Mouse (Mus musculus): ENCODE measurements around the gene Tmem259. TPM values are rescaled to one million over a fixed set of nuclear protein-coding genes. Genes with fewer than 3 reads are reported as not detected.

The Tmem259 gene
- total RNA-seq, 1 experiment from 2014 or later: 49.0 TPM

GRCm38 (mm10) chr10:79929967-79930825 is 53.9 kb downstream of the Tmem259 start:
- no peak for ATAC-seq (replicated peaks; ENCODE audit: insufficient number of reproducible peaks, low FRiP score, low TSS enrichment, poor library complexity, severe bottlenecking)

DNA sequence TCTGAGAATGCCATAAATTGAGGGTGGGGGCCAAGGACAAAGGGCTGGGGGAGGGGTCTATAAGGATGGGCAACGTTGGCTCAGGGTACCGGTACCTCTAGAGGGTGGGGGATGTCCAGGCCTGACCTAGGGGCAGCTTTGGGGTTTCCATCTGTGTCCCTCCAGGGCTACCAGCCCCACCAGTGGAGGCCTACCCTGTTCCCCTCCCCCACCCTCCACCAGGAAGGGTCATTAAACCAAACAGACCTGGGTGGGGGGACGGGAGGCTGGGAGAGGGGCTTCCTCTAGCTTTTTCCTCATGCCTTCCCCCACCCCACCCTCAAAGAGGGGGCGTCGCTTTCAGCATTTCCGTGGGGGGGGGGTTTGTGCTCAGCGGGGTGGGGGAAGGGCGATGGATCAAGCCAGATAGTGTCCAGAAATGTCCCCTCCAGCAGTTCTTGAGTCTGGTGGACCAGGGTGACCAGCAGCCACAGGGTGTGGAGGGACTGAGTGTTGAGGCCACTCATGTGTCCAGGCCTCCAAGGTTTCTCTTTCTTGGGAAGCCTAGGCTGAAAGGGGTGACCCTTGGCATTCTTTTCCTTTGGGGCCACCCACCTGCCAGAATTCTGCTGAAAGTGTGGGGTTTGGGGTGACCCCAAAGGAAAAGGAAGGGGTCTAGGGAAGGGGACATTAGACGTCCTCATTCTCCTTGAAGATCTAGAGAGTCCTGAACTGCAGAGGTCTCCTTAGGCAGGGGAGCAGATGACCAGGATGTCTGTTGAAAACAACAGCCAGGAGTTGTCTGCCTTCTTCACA is 55.0 kb downstream of the Tmem259 start:
- ATAC-seq (replicated peaks; ENCODE audit: insufficient number of reproducible peaks, low FRiP score, low TSS enrichment, poor library complexity, severe bottlenecking): no peak

DNA sequence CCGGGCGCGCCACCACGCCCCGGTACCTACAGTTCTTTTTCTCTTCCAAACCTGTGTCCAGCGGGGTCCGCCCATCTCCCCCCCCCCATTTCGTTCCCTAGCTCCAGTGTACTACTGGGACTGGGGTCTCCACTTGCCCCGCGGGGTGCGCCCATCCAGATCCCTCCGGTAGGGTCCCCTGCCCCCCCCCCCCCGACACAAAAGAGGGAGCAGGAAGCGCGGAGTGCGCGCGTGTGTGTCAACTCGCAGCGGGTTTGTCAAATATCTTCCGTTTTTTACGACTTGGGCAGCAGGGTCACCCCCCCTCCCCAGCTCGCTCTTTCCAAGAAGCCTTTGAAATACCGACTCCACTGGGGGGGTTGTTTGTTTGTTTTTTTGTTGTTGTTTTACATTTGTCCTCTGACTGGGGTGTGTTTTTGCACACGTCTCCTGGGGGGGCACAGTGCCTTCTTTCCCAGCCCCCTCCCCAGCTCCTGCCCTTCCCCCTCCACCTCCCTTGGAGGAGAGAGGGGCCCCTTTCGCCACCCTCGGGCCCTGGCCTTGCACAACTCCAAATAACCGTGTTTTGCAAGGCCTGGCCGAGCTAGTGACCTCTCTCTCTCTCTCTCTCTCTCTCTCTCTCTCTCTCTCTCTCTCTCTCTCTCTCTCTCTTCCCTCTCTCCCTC is 56.0 kb downstream of the Tmem259 start:
- peak; percentile 33; the same call in 1 of the 2 replicates for ATAC-seq (replicated peaks; ENCODE audit: insufficient number of reproducible peaks, low FRiP score, low TSS enrichment, poor library complexity, severe bottlenecking)

- ATAC-seq (replicated peaks; ENCODE audit: insufficient number of reproducible peaks, low FRiP score, low TSS enrichment, poor library complexity, severe bottlenecking): 0 out of 2 replicates have a peak, but pooled peaks have one; percentile 2
These were observed 56.7 kb downstream of the Tmem259 start for GRCm38 (mm10) chr10:79927324-79928029.

GRCm38 (mm10) chr10:79926491-79927323 is 57.4 kb downstream of the Tmem259 start, which contains the start of gene Arid3a:
TSS of gene Arid3a (plus strand) at chr10:79927043.
- peak; percentile 49 for ATAC-seq (replicated peaks; ENCODE audit: insufficient number of reproducible peaks, low FRiP score, low TSS enrichment, poor library complexity, severe bottlenecking)

GRCm38 (mm10) chr10:79925785-79926490 is 58.2 kb downstream of the Tmem259 start:
- no peak for ATAC-seq (replicated peaks; ENCODE audit: insufficient number of reproducible peaks, low FRiP score, low TSS enrichment, poor library complexity, severe bottlenecking)

- ATAC-seq (replicated peaks; ENCODE audit: insufficient number of reproducible peaks, low FRiP score, low TSS enrichment, poor library complexity, severe bottlenecking): peak; percentile 24
These were observed 58.9 kb downstream of the Tmem259 start for GRCm38 (mm10) chr10:79924998-79925784.

Other genes with a start within 250 kb of the Tmem259 start
- gene Polrmt, start 237.7 kb downstream of the Tmem259 start, total RNA-seq (2017): 8.3 to 15.9 TPM (median 10.4 TPM) in 3 replicates
- gene Fgf22, start 229.3 kb downstream of the Tmem259 start, total RNA-seq (2017): not detected in 3 replicates
- gene Rnf126, start 217.4 kb downstream of the Tmem259 start, total RNA-seq (2017): 3.5 to 18.0 TPM (median 8.8 TPM) in 3 replicates
- gene Fstl3, start 207.1 kb downstream of the Tmem259 start, total RNA-seq (2017): 1.3 to 3.3 TPM (median 2.0 TPM) in 3 replicates
- gene Prss57, start 193.4 kb downstream of the Tmem259 start, total RNA-seq (2017): 0.21 to 2.1 TPM in 2 of 3 replicates, not detected in the other
- gene Palm, start 190.8 kb downstream of the Tmem259 start, total RNA-seq (2017): 21.3 to 30.9 TPM (median 27.0 TPM) in 3 replicates
- gene Misp, start 163.3 kb downstream of the Tmem259 start, total RNA-seq (2017): not detected in 3 replicates
- 55.7 to 124 TPM (median 78.8 TPM) in 3 replicates for gene Ptbp1, start 129.9 kb downstream of the Tmem259 start, total RNA-seq (2017)
- gene Prtn3, start 109.9 kb downstream of the Tmem259 start, total RNA-seq (2017): not detected in 3 replicates
- 0.95 TPM in 1 of 3 replicates, not detected in the others for gene Plppr3, start 109.7 kb downstream of the Tmem259 start, total RNA-seq (2017)
- gene Elane, start 98.1 kb downstream of the Tmem259 start, total RNA-seq (2017): not detected in 3 replicates
- gene Cfd, start 93.5 kb downstream of the Tmem259 start, total RNA-seq (2017): not detected in 3 replicates
- gene Med16, start 75.4 kb downstream of the Tmem259 start, total RNA-seq (2017): 13.3 to 16.8 TPM (median 13.3 TPM) in 3 replicates
- gene Gm26602, start 73.5 kb downstream of the Tmem259 start, total RNA-seq (2017): not detected in 3 replicates
- gene Kiss1r, start 67.4 kb downstream of the Tmem259 start, total RNA-seq (2017): 0.39 TPM in 1 of 3 replicates, not detected in the others
- gene R3hdm4, start 63.1 kb downstream of the Tmem259 start, total RNA-seq (2017): 23.4 to 53.8 TPM (median 35.4 TPM) in 3 replicates
- 35.3 to 38.9 TPM (median 36.8 TPM) in 3 replicates for gene Arid3a, start 57.3 kb downstream of the Tmem259 start, total RNA-seq (2017)
- 7.8 to 14.2 TPM (median 8.8 TPM) in 3 replicates for gene Wdr18, start 24.2 kb downstream of the Tmem259 start, total RNA-seq (2017)
- gene Grin3b, start 13.6 kb downstream of the Tmem259 start, total RNA-seq (2017): not detected in 3 replicates
- 210 to 295 TPM (median 228 TPM) in 3 replicates for gene Cnn2, start 4.3 kb upstream of the Tmem259 start, total RNA-seq (2017)
- gene Abca7, start 12.2 kb upstream of the Tmem259 start, total RNA-seq (2017): 33.6 to 53.0 TPM (median 45.9 TPM) in 3 replicates
- gene Arhgap45, start 32.3 kb upstream of the Tmem259 start, total RNA-seq (2017): 356 to 478 TPM (median 365 TPM) in 3 replicates
- 83.4 to 130 TPM (median 95.9 TPM) in 3 replicates for gene Polr2e, start 55.5 kb upstream of the Tmem259 start, total RNA-seq (2017)
- gene Gpx4, start 62.8 kb upstream of the Tmem259 start, total RNA-seq (2017): 250 to 253 TPM (median 251 TPM) in 3 replicates
- gene Sbno2, start 121.2 kb upstream of the Tmem259 start, total RNA-seq (2017): 50.6 to 75.0 TPM (median 51.9 TPM) in 3 replicates
- gene Stk11, start 131.5 kb upstream of the Tmem259 start, total RNA-seq (2017): 155 to 177 TPM (median 155 TPM) in 3 replicates
- 26.1 to 49.8 TPM (median 29.5 TPM) in 3 replicates for gene Atp5d, start 154.3 kb upstream of the Tmem259 start, total RNA-seq (2017)
- 0.29 to 5.8 TPM (median 4.1 TPM) in 3 replicates for gene Cbarp, start 156.5 kb upstream of the Tmem259 start, total RNA-seq (2017)
- 27.3 to 65.5 TPM (median 29.9 TPM) in 3 replicates for gene Midn, start 163.9 kb upstream of the Tmem259 start, total RNA-seq (2017)
- gene Cirbp, start 181.7 kb upstream of the Tmem259 start, total RNA-seq (2017): 137 to 163 TPM (median 145 TPM) in 3 replicates
- gene 1600002K03Rik, start 188.6 kb upstream of the Tmem259 start, total RNA-seq (2017): 16.2 to 29.1 TPM (median 18.0 TPM) in 3 replicates
- gene Efna2, start 195.2 kb upstream of the Tmem259 start, total RNA-seq (2017): 1.0 TPM in 1 of 3 replicates, not detected in the others
- 43.7 to 46.7 TPM (median 46.2 TPM) in 3 replicates for gene Mum1, start 242.1 kb upstream of the Tmem259 start, total RNA-seq (2017)